Mouse (Mus musculus): ENCODE data around the gene Helt.

DNA sequence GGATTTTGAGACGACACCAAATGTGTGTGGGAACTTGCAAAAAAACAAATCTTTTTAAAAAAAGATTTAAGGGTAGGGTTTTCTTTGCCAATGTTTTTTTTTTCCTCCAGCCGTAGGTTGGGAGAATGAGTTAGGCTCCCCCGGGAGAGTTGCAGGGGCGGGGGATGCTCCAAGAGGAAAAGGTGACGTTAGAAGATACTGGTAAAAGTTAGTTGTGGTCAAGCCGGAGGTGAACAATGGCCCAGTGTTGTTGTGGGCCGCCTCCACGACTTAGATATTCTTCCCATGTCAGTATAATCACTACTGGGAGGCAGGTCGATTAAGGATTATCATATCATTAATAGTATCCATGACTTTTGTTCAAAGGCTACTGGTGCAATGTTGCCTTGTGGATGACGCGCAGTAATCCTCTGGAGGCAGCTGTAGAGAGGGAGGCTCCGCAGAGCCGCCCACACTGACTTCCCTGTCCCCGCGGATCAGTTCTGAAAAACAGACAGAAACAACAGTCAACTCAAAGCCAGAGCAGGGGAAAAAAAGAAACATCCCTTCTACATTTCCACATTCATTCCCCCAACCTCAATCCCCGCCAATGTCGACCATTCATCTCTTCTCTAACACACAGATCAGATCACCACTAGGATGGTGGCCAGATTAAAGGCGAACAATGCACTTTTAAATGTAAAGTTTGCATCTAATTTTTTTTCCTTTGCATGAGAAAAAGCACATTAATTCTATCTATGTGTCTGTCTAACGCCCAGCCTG, 36.4 kb downstream of the Helt start:
- TF ChIP-seq POLR2A (IDR thresholded peaks at IDR 0.05; ENCODE audit: low read depth, low read length) (no peak), CTCF (conservative IDR thresholded peaks at IDR 0.05 in 1 of 2, IDR thresholded peaks at IDR 0.05 in 1 of 2; ENCODE audit: low read depth in 2 of 2, low read length in 2 of 2) (no peak)

Measured in CH12.LX (cell line).